Mouse (Mus musculus): ENCODE data around the gene Clta. TPM values are rescaled to one million over a fixed set of nuclear protein-coding genes. Genes with fewer than 3 reads are reported as not detected.

Clta gene
- polyA plus RNA-seq, 1 experiment from 2014 or later, result 211 TPM

- DNase-seq (ENCODE audit: low spot score) (no peak), ATAC-seq (replicated peaks; ENCODE audit: low FRiP score) (no peak)
- no peak overlapping the region for H3K4me2 ChIP-seq (ENCODE audit: low read depth, low read length, severe bottlenecking)
- H3K4me1 ChIP-seq (replicated peaks; ENCODE audit: control insufficient read depth, insufficient read depth, low read length), result no peaks in the 10 kb centered on the region; the same call in 1 of the 2 replicates
- H3K36me3 ChIP-seq (ENCODE audit: control insufficient read depth, insufficient read depth, low read length), result no peaks in the 10 kb centered on the region
- WGBS, result 97% methylated on average over 19 of the region's 19 CpGs
- H3K9ac ChIP-seq (ENCODE audit: low read length), result no peak overlapping the region
- no peaks in the 10 kb centered on the region for H3K9me3 ChIP-seq (ENCODE audit: control insufficient read depth, low read length)
- no peak overlapping the region for H3K27ac ChIP-seq (ENCODE audit: low read depth, low read length)
- no peak overlapping the region for H3K4me3 ChIP-seq (ENCODE audit: low read depth, low read length)
- peaks cover 3% of the 10 kb centered on the region; the same call in 1 of the 2 replicates for H3K27me3 ChIP-seq (ENCODE audit: control insufficient read depth, insufficient read depth, low read length)
These were observed 19.9 kb upstream of the Clta start for GRCm38 (mm10) chr4:43984326-43984725.

- Histone ChIP-seq H3K4me1 (replicated peaks; ENCODE audit: control insufficient read depth, insufficient read depth, low read length) (no peaks in the 10 kb centered on the region), H3K27ac (ENCODE audit: low read depth, low read length) (no peak overlapping the region), H3K4me2 (ENCODE audit: low read depth, low read length, severe bottlenecking) (no peak overlapping the region), H3K36me3 (ENCODE audit: control insufficient read depth, insufficient read depth, low read length) (no peaks in the 10 kb centered on the region), H3K27me3 (ENCODE audit: control insufficient read depth, insufficient read depth, low read length) (no peaks in the 10 kb centered on the region), H3K9me3 (ENCODE audit: control insufficient read depth, low read length) (no peaks in the 10 kb centered on the region), H3K4me3 (ENCODE audit: low read depth, low read length) (no peak overlapping the region), H3K9ac (ENCODE audit: low read length) (no peak overlapping the region)
- 87% methylated on average over 3 of the region's 3 CpGs for WGBS
- DNase-seq (ENCODE audit: low spot score) (no peak), ATAC-seq (replicated peaks; ENCODE audit: low FRiP score) (no peak)
These were observed 15.3 kb upstream of the Clta start for GRCm38 (mm10) chr4:43988976-43989375.

GRCm38 (mm10) chr4:43993072-43993471 is 11.2 kb upstream of the Clta start:
- WGBS, result 92% methylated on average over 11 of the region's 11 CpGs
- H3K9me3 ChIP-seq (ENCODE audit: control insufficient read depth, low read length), result no peaks in the 10 kb centered on the region
- H3K4me2 ChIP-seq (ENCODE audit: low read depth, low read length, severe bottlenecking), result no peak overlapping the region
- H3K4me3 ChIP-seq (ENCODE audit: low read depth, low read length), result no peak overlapping the region
- no peak overlapping the region for H3K9ac ChIP-seq (ENCODE audit: low read length)
- no peak overlapping the region for H3K27ac ChIP-seq (ENCODE audit: low read depth, low read length)
- no peaks in the 10 kb centered on the region for H3K36me3 ChIP-seq (ENCODE audit: control insufficient read depth, insufficient read depth, low read length)
- ATAC-seq (replicated peaks; ENCODE audit: low FRiP score) (no peak), DNase-seq (ENCODE audit: low spot score) (no peak)
- no peaks in the 10 kb centered on the region for H3K4me1 ChIP-seq (replicated peaks; ENCODE audit: control insufficient read depth, insufficient read depth, low read length)
- H3K27me3 ChIP-seq (ENCODE audit: control insufficient read depth, insufficient read depth, low read length), result no peaks in the 10 kb centered on the region

GRCm38 (mm10) chr4:43994342-43994741 is 9.9 kb upstream of the Clta start:
- Histone ChIP-seq H3K4me2 (ENCODE audit: low read depth, low read length, severe bottlenecking) (no peak overlapping the region), H3K4me1 (replicated peaks; ENCODE audit: control insufficient read depth, insufficient read depth, low read length) (no peaks in the 10 kb centered on the region), H3K4me3 (ENCODE audit: low read depth, low read length) (no peak overlapping the region), H3K27me3 (ENCODE audit: control insufficient read depth, insufficient read depth, low read length) (no peaks in the 10 kb centered on the region), H3K36me3 (ENCODE audit: control insufficient read depth, insufficient read depth, low read length) (no peaks in the 10 kb centered on the region), H3K27ac (ENCODE audit: low read depth, low read length) (no peak overlapping the region), H3K9me3 (ENCODE audit: control insufficient read depth, low read length) (no peaks in the 10 kb centered on the region), H3K9ac (ENCODE audit: low read length) (no peak overlapping the region)
- ATAC-seq (replicated peaks; ENCODE audit: low FRiP score) (no peak), DNase-seq (ENCODE audit: low spot score) (no peak)
- 84% methylated on average over 2 of the region's 2 CpGs for WGBS

- WGBS, result 87% methylated on average over 6 of the region's 6 CpGs
- no peak overlapping the region for H3K4me2 ChIP-seq (ENCODE audit: low read depth, low read length, severe bottlenecking)
- H3K4me1 ChIP-seq (replicated peaks; ENCODE audit: control insufficient read depth, insufficient read depth, low read length), result no peaks in the 10 kb centered on the region
- H3K9ac ChIP-seq (ENCODE audit: low read length), result no peak overlapping the region
- no peak for DNase-seq (ENCODE audit: low spot score)
- no peak overlapping the region for H3K4me3 ChIP-seq (ENCODE audit: low read depth, low read length)
- ATAC-seq (replicated peaks; ENCODE audit: low FRiP score), result no peak
- no peaks in the 10 kb centered on the region for H3K9me3 ChIP-seq (ENCODE audit: control insufficient read depth, low read length)
- no peak overlapping the region for H3K27ac ChIP-seq (ENCODE audit: low read depth, low read length)
- H3K36me3 ChIP-seq (ENCODE audit: control insufficient read depth, insufficient read depth, low read length), result no peaks in the 10 kb centered on the region
- H3K27me3 ChIP-seq (ENCODE audit: control insufficient read depth, insufficient read depth, low read length), result no peaks in the 10 kb centered on the region
These were observed 630 bp upstream of the Clta start for GRCm38 (mm10) chr4:44003622-44004021.

GRCm38 (mm10) chr4:44004623-44005409 is 564 bp downstream of the Clta start:
- no peak overlapping the region for H3K4me2 ChIP-seq (ENCODE audit: low read depth, low read length, severe bottlenecking)
- no peaks in the 10 kb centered on the region for H3K27me3 ChIP-seq (ENCODE audit: control insufficient read depth, insufficient read depth, low read length)
- no peak for ATAC-seq (replicated peaks; ENCODE audit: low FRiP score)
- H3K9me3 ChIP-seq (ENCODE audit: control insufficient read depth, low read length), result no peaks in the 10 kb centered on the region
- H3K27ac ChIP-seq (ENCODE audit: low read depth, low read length), result no peak overlapping the region
- 65% methylated on average over 3 of the region's 3 CpGs for WGBS
- DNase-seq (ENCODE audit: low spot score), result no peak
- no peaks in the 10 kb centered on the region for H3K36me3 ChIP-seq (ENCODE audit: control insufficient read depth, insufficient read depth, low read length)
- no peak overlapping the region for H3K9ac ChIP-seq (ENCODE audit: low read length)
- H3K4me1 ChIP-seq (replicated peaks; ENCODE audit: control insufficient read depth, insufficient read depth, low read length), result no peaks in the 10 kb centered on the region
- H3K4me3 ChIP-seq (ENCODE audit: low read depth, low read length), result no peak overlapping the region

- H3K4me2 ChIP-seq (ENCODE audit: low read depth, low read length, severe bottlenecking), result no peak overlapping the region
- ATAC-seq (replicated peaks; ENCODE audit: low FRiP score) (no peak), DNase-seq (ENCODE audit: low spot score) (no peak)
- no peak overlapping the region for H3K9ac ChIP-seq (ENCODE audit: low read length)
- no peaks in the 10 kb centered on the region for H3K27me3 ChIP-seq (ENCODE audit: control insufficient read depth, insufficient read depth, low read length)
- H3K4me1 ChIP-seq (replicated peaks; ENCODE audit: control insufficient read depth, insufficient read depth, low read length), result peaks cover 9% of the 10 kb centered on the region; the same call in 1 of the 2 replicates
- H3K36me3 ChIP-seq (ENCODE audit: control insufficient read depth, insufficient read depth, low read length), result no peaks in the 10 kb centered on the region
- WGBS, result 98% methylated on average over 1 of the region's 1 CpGs
- no peaks in the 10 kb centered on the region for H3K9me3 ChIP-seq (ENCODE audit: control insufficient read depth, low read length)
- H3K4me3 ChIP-seq (ENCODE audit: low read depth, low read length), result no peak overlapping the region
- no peak overlapping the region for H3K27ac ChIP-seq (ENCODE audit: low read depth, low read length)
These were observed 5.9 kb downstream of the Clta start for GRCm38 (mm10) chr4:44010176-44010575.

- Histone ChIP-seq H3K36me3 (ENCODE audit: control insufficient read depth, insufficient read depth, low read length) (no peaks in the 10 kb centered on the region), H3K9ac (ENCODE audit: low read length) (no peak overlapping the region), H3K27ac (ENCODE audit: low read depth, low read length) (no peak overlapping the region), H3K4me1 (replicated peaks; ENCODE audit: control insufficient read depth, insufficient read depth, low read length) (peaks cover 9% of the 10 kb centered on the region; the same call in 1 of the 2 replicates), H3K4me3 (ENCODE audit: low read depth, low read length) (no peak overlapping the region), H3K9me3 (ENCODE audit: control insufficient read depth, low read length) (no peaks in the 10 kb centered on the region), H3K27me3 (ENCODE audit: control insufficient read depth, insufficient read depth, low read length) (no peaks in the 10 kb centered on the region), H3K4me2 (ENCODE audit: low read depth, low read length, severe bottlenecking) (no peak overlapping the region)
- ATAC-seq (replicated peaks; ENCODE audit: low FRiP score) (no peak), DNase-seq (ENCODE audit: low spot score) (no peak)
- 45% methylated on average over 2 of the region's 2 CpGs for WGBS
These were observed 6.6 kb downstream of the Clta start for GRCm38 (mm10) chr4:44010893-44011292.

GRCm38 (mm10) chr4:44011799-44012198 is 7.5 kb downstream of the Clta start:
- H3K4me2 ChIP-seq (ENCODE audit: low read depth, low read length, severe bottlenecking), result peak overlapping the region; percentile 67
- no peak overlapping the region for H3K27ac ChIP-seq (ENCODE audit: low read depth, low read length)
- peak overlapping the region; percentile 82 for H3K4me3 ChIP-seq (ENCODE audit: low read depth, low read length)
- peaks cover 9% of the 10 kb centered on the region; the same call in 1 of the 2 replicates for H3K4me1 ChIP-seq (replicated peaks; ENCODE audit: control insufficient read depth, insufficient read depth, low read length)
- H3K9ac ChIP-seq (ENCODE audit: low read length), result peak overlapping the region; percentile 64
- no peak for DNase-seq (ENCODE audit: low spot score)
- H3K27me3 ChIP-seq (ENCODE audit: control insufficient read depth, insufficient read depth, low read length), result no peaks in the 10 kb centered on the region
- WGBS, result 83% methylated on average over 3 of the region's 3 CpGs
- ATAC-seq (replicated peaks; ENCODE audit: low FRiP score), result peak; percentile 34; the same call in 1 of the 2 replicates
- H3K36me3 ChIP-seq (ENCODE audit: control insufficient read depth, insufficient read depth, low read length), result no peaks in the 10 kb centered on the region
- H3K9me3 ChIP-seq (ENCODE audit: control insufficient read depth, low read length), result no peaks in the 10 kb centered on the region
